Mouse (Mus musculus): ENCODE measurements at regions not wholly inside any gene's neighbourhood (a gene's known extent, or its start where the extent isn't known, plus 50 kb on each side); places are given as distances from the start of the nearest gene placed in this dataset.

- no peak overlapping the region for H3K4me2 ChIP-seq (ENCODE audit: low read depth)
- DNase-seq (ENCODE audit: low spot score) (no peak), ATAC-seq (ENCODE audit: insufficient read depth, low FRiP score, low TSS enrichment) (no peak)
- H3K27ac ChIP-seq (ENCODE audit: low read depth, low read length) = no peak overlapping the region
- H3K4me3 ChIP-seq (ENCODE audit: low read depth, low read length) = no peak overlapping the region
- no peaks in the 10 kb centered on the region for H3K36me3 ChIP-seq (ENCODE audit: control insufficient read depth, insufficient read depth, low read length)
- 85% methylated on average over 2 of the region's 2 CpGs for WGBS
- no peaks in the 10 kb centered on the region for H3K4me1 ChIP-seq (ENCODE audit: control insufficient read depth, insufficient read depth, low read length)
- H3K27me3 ChIP-seq (ENCODE audit: control insufficient read depth, insufficient read depth, low read length) = no peaks in the 10 kb centered on the region
- H3K9ac ChIP-seq (ENCODE audit: low read length) = no peak overlapping the region
- no peaks in the 10 kb centered on the region for H3K9me3 ChIP-seq (ENCODE audit: control insufficient read depth, low read length)
Observed at GRCm38 (mm10) chr10:98558560-98558959, 355.6 kb upstream of the Atp2b1 start.

GRCm38 (mm10) chr10:98562297-98562912 is 351.8 kb upstream of the Atp2b1 start:
- ATAC-seq (ENCODE audit: insufficient read depth, low FRiP score, low TSS enrichment) (no peak), DNase-seq (ENCODE audit: low spot score) (no peak)
- H3K27ac ChIP-seq (ENCODE audit: low read depth, low read length) = no peak overlapping the region
- H3K36me3 ChIP-seq (ENCODE audit: control insufficient read depth, insufficient read depth, low read length) = no peaks in the 10 kb centered on the region
- 87% methylated on average over 2 of the region's 2 CpGs for WGBS
- no peaks in the 10 kb centered on the region for H3K9me3 ChIP-seq (ENCODE audit: control insufficient read depth, low read length)
- no peaks in the 10 kb centered on the region for H3K4me1 ChIP-seq (ENCODE audit: control insufficient read depth, insufficient read depth, low read length)
- H3K27me3 ChIP-seq (ENCODE audit: control insufficient read depth, insufficient read depth, low read length) = no peaks in the 10 kb centered on the region
- H3K4me3 ChIP-seq (ENCODE audit: low read depth, low read length) = no peak overlapping the region
- H3K4me2 ChIP-seq (ENCODE audit: low read depth) = no peak overlapping the region
- no peak overlapping the region for H3K9ac ChIP-seq (ENCODE audit: low read length)

GRCm38 (mm10) chr10:98572782-98573536 is 341.2 kb upstream of the Atp2b1 start:
- DNase-seq (ENCODE audit: low spot score) (no peak), ATAC-seq (ENCODE audit: insufficient read depth, low FRiP score, low TSS enrichment) (no peak)
- no peaks in the 10 kb centered on the region for H3K27me3 ChIP-seq (ENCODE audit: control insufficient read depth, insufficient read depth, low read length)
- no peaks in the 10 kb centered on the region for H3K4me1 ChIP-seq (ENCODE audit: control insufficient read depth, insufficient read depth, low read length)
- no peaks in the 10 kb centered on the region for H3K9me3 ChIP-seq (ENCODE audit: control insufficient read depth, low read length)
- H3K4me2 ChIP-seq (ENCODE audit: low read depth) = no peak overlapping the region
- H3K9ac ChIP-seq (ENCODE audit: low read length) = no peak overlapping the region
- no peaks in the 10 kb centered on the region for H3K36me3 ChIP-seq (ENCODE audit: control insufficient read depth, insufficient read depth, low read length)
- H3K4me3 ChIP-seq (ENCODE audit: low read depth, low read length) = no peak overlapping the region
- WGBS = 70% methylated on average over 16 of the region's 16 CpGs
- H3K27ac ChIP-seq (ENCODE audit: low read depth, low read length) = no peak overlapping the region

- Histone ChIP-seq H3K9ac (ENCODE audit: low read length) (no peak overlapping the region), H3K9me3 (ENCODE audit: control insufficient read depth, low read length) (no peaks in the 10 kb centered on the region), H3K36me3 (ENCODE audit: control insufficient read depth, insufficient read depth, low read length) (no peaks in the 10 kb centered on the region), H3K4me2 (ENCODE audit: low read depth) (no peak overlapping the region), H3K4me3 (ENCODE audit: low read depth, low read length) (no peak overlapping the region), H3K27ac (ENCODE audit: low read depth, low read length) (no peak overlapping the region), H3K27me3 (ENCODE audit: control insufficient read depth, insufficient read depth, low read length) (no peaks in the 10 kb centered on the region), H3K4me1 (ENCODE audit: control insufficient read depth, insufficient read depth, low read length) (no peaks in the 10 kb centered on the region)
- no peak for ATAC-seq (ENCODE audit: insufficient read depth, low FRiP score, low TSS enrichment)
- WGBS = 90% methylated on average over 6 of the region's 6 CpGs
- no peak for DNase-seq (ENCODE audit: low spot score)
Observed at GRCm38 (mm10) chr10:98577040-98577439, 337.2 kb upstream of the Atp2b1 start.

- Histone ChIP-seq H3K4me1 (ENCODE audit: control insufficient read depth, insufficient read depth, low read length) (no peaks in the 10 kb centered on the region), H3K27me3 (ENCODE audit: control insufficient read depth, insufficient read depth, low read length) (no peaks in the 10 kb centered on the region), H3K4me3 (ENCODE audit: low read depth, low read length) (no peak overlapping the region), H3K4me2 (ENCODE audit: low read depth) (no peak overlapping the region), H3K9me3 (ENCODE audit: control insufficient read depth, low read length) (no peaks in the 10 kb centered on the region), H3K27ac (ENCODE audit: low read depth, low read length) (no peak overlapping the region), H3K9ac (ENCODE audit: low read length) (no peak overlapping the region), H3K36me3 (ENCODE audit: control insufficient read depth, insufficient read depth, low read length) (no peaks in the 10 kb centered on the region)
- ATAC-seq (ENCODE audit: insufficient read depth, low FRiP score, low TSS enrichment) = no peak
- WGBS = 71% methylated on average over 1 of the region's 1 CpGs
- DNase-seq (ENCODE audit: low spot score) = no peak
Observed at GRCm38 (mm10) chr10:98584776-98585175, 329.4 kb upstream of the Atp2b1 start.

- no peaks in the 10 kb centered on the region for H3K36me3 ChIP-seq (ENCODE audit: control insufficient read depth, insufficient read depth, low read length)
- no peaks in the 10 kb centered on the region for H3K27me3 ChIP-seq (ENCODE audit: control insufficient read depth, insufficient read depth, low read length)
- DNase-seq (ENCODE audit: low spot score) = no peak
- no peaks in the 10 kb centered on the region for H3K4me1 ChIP-seq (ENCODE audit: control insufficient read depth, insufficient read depth, low read length)
- no peaks in the 10 kb centered on the region for H3K9me3 ChIP-seq (ENCODE audit: control insufficient read depth, low read length)
- no peak overlapping the region for H3K4me3 ChIP-seq (ENCODE audit: low read depth, low read length)
- H3K27ac ChIP-seq (ENCODE audit: low read depth, low read length) = no peak overlapping the region
- no peak for ATAC-seq (ENCODE audit: insufficient read depth, low FRiP score, low TSS enrichment)
- WGBS = 93% methylated on average over 14 of the region's 14 CpGs
- H3K4me2 ChIP-seq (ENCODE audit: low read depth) = no peak overlapping the region
- no peak overlapping the region for H3K9ac ChIP-seq (ENCODE audit: low read length)
Observed at GRCm38 (mm10) chr10:98589726-98590125, 324.5 kb upstream of the Atp2b1 start.

- no peaks in the 10 kb centered on the region for H3K36me3 ChIP-seq (ENCODE audit: control insufficient read depth, insufficient read depth, low read length)
- no peaks in the 10 kb centered on the region for H3K4me1 ChIP-seq (ENCODE audit: control insufficient read depth, insufficient read depth, low read length)
- H3K27me3 ChIP-seq (ENCODE audit: control insufficient read depth, insufficient read depth, low read length) = no peaks in the 10 kb centered on the region
- DNase-seq (ENCODE audit: low spot score) = no peak
- no peak for ATAC-seq (ENCODE audit: insufficient read depth, low FRiP score, low TSS enrichment)
- H3K4me2 ChIP-seq (ENCODE audit: low read depth) = no peak overlapping the region
- H3K27ac ChIP-seq (ENCODE audit: low read depth, low read length) = no peak overlapping the region
- no peak overlapping the region for H3K4me3 ChIP-seq (ENCODE audit: low read depth, low read length)
- no peaks in the 10 kb centered on the region for H3K9me3 ChIP-seq (ENCODE audit: control insufficient read depth, low read length)
- H3K9ac ChIP-seq (ENCODE audit: low read length) = no peak overlapping the region
- 65% methylated on average over 6 of the region's 6 CpGs for WGBS
Observed at GRCm38 (mm10) chr10:98592154-98592553, 322.1 kb upstream of the Atp2b1 start.

GRCm38 (mm10) chr10:98593910-98594309 is 320.3 kb upstream of the Atp2b1 start:
- Histone ChIP-seq H3K4me2 (ENCODE audit: low read depth) (no peak overlapping the region), H3K27ac (ENCODE audit: low read depth, low read length) (no peak overlapping the region), H3K9me3 (ENCODE audit: control insufficient read depth, low read length) (no peaks in the 10 kb centered on the region), H3K27me3 (ENCODE audit: control insufficient read depth, insufficient read depth, low read length) (no peaks in the 10 kb centered on the region), H3K9ac (ENCODE audit: low read length) (no peak overlapping the region), H3K36me3 (ENCODE audit: control insufficient read depth, insufficient read depth, low read length) (no peaks in the 10 kb centered on the region), H3K4me3 (ENCODE audit: low read depth, low read length) (no peak overlapping the region), H3K4me1 (ENCODE audit: control insufficient read depth, insufficient read depth, low read length) (no peaks in the 10 kb centered on the region)
- DNase-seq (ENCODE audit: low spot score) = no peak
- WGBS = 90% methylated on average over 5 of the region's 5 CpGs
- ATAC-seq (ENCODE audit: insufficient read depth, low FRiP score, low TSS enrichment) = no peak

Data from neural tube, embryonic 11.5 days (tissue).